Mouse (Mus musculus) MEL (cell line): ENCODE measurements around the gene Rps6kb2. TPM values are rescaled to one million over a fixed set of nuclear protein-coding genes. Genes with fewer than 3 reads are reported as not detected.

Experiments
- DNase-seq: peaks from one replicate; pipeline ENCODE4 v3.0.0; 2011; ENCODE audit warnings: low read depth, low spot score
- H3K27ac ChIP-seq: 2 replicates; pipeline ENCODE4 v1.5.1; 2012; ENCODE audit warnings: low read depth, mild to moderate bottlenecking, control low read depth, low read length, moderate library complexity; ENCODE audit not compliant: control insufficient read depth
- H3K27me3 ChIP-seq, 2 experiments: fragments of 150-350 bp in 1 of 2; sonication (generic) in 1 of 2; 2 replicates each; pipeline ENCODE4 v1.6.1; 2012; ENCODE audit warnings: low read length in 2 of 2, mild to moderate bottlenecking in 2 of 2, improper control_type of control experiment in 1 of 2, moderate library complexity in 1 of 2; ENCODE audit not compliant: insufficient read depth in 2 of 2, control insufficient read depth in 1 of 2
- H3K36me3 ChIP-seq, 2 experiments: 2 replicates each; pipeline ENCODE4 v1.6.1; 2012 to 2014; ENCODE audit warnings: low read length in 2 of 2, improper control_type of control experiment in 1 of 2, inconsistent platforms in 1 of 2, mild to moderate bottlenecking in 1 of 2; ENCODE audit not compliant: insufficient read depth in 2 of 2, control insufficient read depth in 1 of 2
- H3K4me1 ChIP-seq, 2 experiments: fragments of 150-350 bp in 1 of 2; sonication (generic) in 1 of 2; 2 replicates each; pipeline ENCODE4 v1.6.1; 2012; ENCODE audit warnings: low read length in 2 of 2, improper control_type of control experiment in 1 of 2, mild to moderate bottlenecking in 1 of 2; ENCODE audit not compliant: insufficient read depth in 2 of 2, control insufficient read depth in 1 of 2
- H3K4me3 ChIP-seq, 2 experiments: fragments of 150-350 bp in 1 of 2; sonication (generic) in 1 of 2; 2 replicates each; pipeline ENCODE4 v1.5.1; 2012; ENCODE audit warnings: low read depth in 2 of 2, low read length in 2 of 2, mild to moderate bottlenecking in 2 of 2, moderate library complexity in 2 of 2, control low read depth in 1 of 2, improper control_type of control experiment in 1 of 2; ENCODE audit not compliant: control insufficient read depth in 1 of 2, insufficient read depth in 1 of 2
- H3K79me2 ChIP-seq: 2 replicates; pipeline ENCODE4 v1.6.1; 2012; ENCODE audit warnings: mild to moderate bottlenecking, low read length, moderate library complexity; ENCODE audit not compliant: control insufficient read depth, poor library complexity, insufficient read depth
- H3K9ac ChIP-seq: 2 replicates; pipeline ENCODE4 v1.6.1; 2012; ENCODE audit warnings: low read depth, mild to moderate bottlenecking, control low read depth, low read length, moderate library complexity; ENCODE audit not compliant: control insufficient read depth, poor library complexity, severe bottlenecking
- H3K9me3 ChIP-seq: fragments of 150-350 bp; sonication (generic); replicated peaks from 2 replicates; pipeline ENCODE4 v1.6.1; 2012; ENCODE audit warnings: mild to moderate bottlenecking, low read length, improper control_type of control experiment, moderate library complexity; ENCODE audit not compliant: insufficient read depth
- BHLHE40 ChIP-seq: IDR thresholded peaks from 2 replicates; pipeline ENCODE4 v1.6.1; 2012; ENCODE audit warnings: low read depth, mild to moderate bottlenecking, inconsistent platforms, low read length, improper control_type of control experiment, borderline replicate concordance
- CHD1 ChIP-seq: IDR thresholded peaks from 2 replicates; pipeline ENCODE4 v1.6.1; 2012; ENCODE audit warnings: low read depth, mild to moderate bottlenecking, inconsistent platforms, low read length, improper control_type of control experiment
- CTCF ChIP-seq, 3 experiments: IDR thresholded peaks in 2 of 3; conservative IDR thresholded peaks in 1 of 3; 2 replicates each; pipeline ENCODE4 v1.5.1; 2011 to 2012; ENCODE audit warnings: low read length in 3 of 3, low read depth in 2 of 3, mild to moderate bottlenecking in 2 of 3, improper control_type of control experiment in 1 of 3, inconsistent platforms in 1 of 3, mixed read lengths in 1 of 3, moderate library complexity in 1 of 3; ENCODE audit not compliant: control insufficient read depth in 1 of 3, insufficient read depth in 1 of 3, poor library complexity in 1 of 3, severe bottlenecking in 1 of 3
- E2F4 ChIP-seq: IDR thresholded peaks from 2 replicates; pipeline ENCODE4 v1.6.1; 2011; ENCODE audit warnings: low read depth, low read length, improper control_type of control experiment, borderline replicate concordance
- EP300 ChIP-seq, 2 experiments: IDR thresholded peaks; 2 replicates each; pipeline ENCODE4 v1.6.1; 2011; ENCODE audit warnings: improper control_type of control experiment in 2 of 2, low read length in 2 of 2, low read depth in 1 of 2, mild to moderate bottlenecking in 1 of 2
- GABPA ChIP-seq: IDR thresholded peaks from 2 replicates; pipeline ENCODE4 v1.6.1; 2012; ENCODE audit warnings: low read depth, mild to moderate bottlenecking, inconsistent platforms, low read length, improper control_type of control experiment, moderate library complexity
- GATA1 ChIP-seq: IDR thresholded peaks from 2 replicates; pipeline ENCODE4 v1.6.1; 2011; ENCODE audit warnings: low read depth, low read length, improper control_type of control experiment
- HCFC1 ChIP-seq: IDR thresholded peaks from 2 replicates; pipeline ENCODE4 v1.6.1; 2012; ENCODE audit warnings: low read depth, mild to moderate bottlenecking, inconsistent platforms, low read length, improper control_type of control experiment, moderate library complexity
- KAT2A ChIP-seq: conservative IDR thresholded peaks from 2 replicates; pipeline ENCODE4 v1.6.1; 2012; ENCODE audit warnings: low read depth, low read length, improper control_type of control experiment, inconsistent platforms
- MAX ChIP-seq: IDR thresholded peaks from 2 replicates; pipeline ENCODE4 v1.6.1; 2011; ENCODE audit warnings: low read length, improper control_type of control experiment
- MAZ ChIP-seq: IDR thresholded peaks from 2 replicates; pipeline ENCODE4 v1.6.1; 2012; ENCODE audit warnings: low read depth, mild to moderate bottlenecking, inconsistent platforms, low read length, improper control_type of control experiment
- MEF2A ChIP-seq: IDR thresholded peaks from 2 replicates; pipeline ENCODE4 v1.6.1; 2014; ENCODE audit warnings: low read depth, mild to moderate bottlenecking, inconsistent platforms, low read length, improper control_type of control experiment; ENCODE audit not compliant: poor library complexity, insufficient replicate concordance, severe bottlenecking; ENCODE audit errors: extremely low read depth
- MXI1 ChIP-seq: IDR thresholded peaks from 2 replicates; pipeline ENCODE4 v1.6.1; 2011; ENCODE audit warnings: mild to moderate bottlenecking, low read depth, low read length, improper control_type of control experiment
- MYB ChIP-seq: IDR thresholded peaks from 2 replicates; pipeline ENCODE4 v1.6.1; 2011; ENCODE audit warnings: mild to moderate bottlenecking, low read depth, low read length, improper control_type of control experiment
- NELFE ChIP-seq: IDR thresholded peaks from 2 replicates; pipeline ENCODE4 v1.6.1; 2011; ENCODE audit warnings: low read depth, low read length, improper control_type of control experiment
- NRF1 ChIP-seq: IDR thresholded peaks from 2 replicates; pipeline ENCODE4 v1.6.1; 2014; ENCODE audit warnings: low read depth, mild to moderate bottlenecking, inconsistent platforms, low read length, improper control_type of control experiment, moderate library complexity; ENCODE audit not compliant: poor library complexity, insufficient read depth, severe bottlenecking
- POLR2A ChIP-seq, 2 experiments: IDR thresholded peaks; 2 replicates each; pipeline ENCODE4 v1.6.1; 2011 to 2012; ENCODE audit warnings: low read length in 2 of 2, mild to moderate bottlenecking in 2 of 2, control low read depth in 1 of 2, improper control_type of control experiment in 1 of 2, low read depth in 1 of 2, moderate library complexity in 1 of 2; ENCODE audit not compliant: control insufficient read depth in 1 of 2, insufficient read depth in 1 of 2, poor library complexity in 1 of 2
- POLR2AphosphoS2 ChIP-seq: IDR thresholded peaks from 2 replicates; pipeline ENCODE4 v1.6.1; 2011; ENCODE audit warnings: low read length, improper control_type of control experiment
- POLR2AphosphoS5 ChIP-seq: IDR thresholded peaks from 2 replicates; pipeline ENCODE4 v1.6.1; 2012; ENCODE audit warnings: low read depth, borderline replicate concordance, mild to moderate bottlenecking, inconsistent platforms, low read length, moderate library complexity, mixed read lengths
- RAD21 ChIP-seq: IDR thresholded peaks from 2 replicates; pipeline ENCODE4 v1.6.1; 2011; ENCODE audit warnings: mild to moderate bottlenecking, low read depth, low read length, improper control_type of control experiment
- TAL1 ChIP-seq: IDR thresholded peaks from 2 replicates; pipeline ENCODE4 v1.6.1; 2012; ENCODE audit warnings: mild to moderate bottlenecking, inconsistent platforms, low read length, moderate library complexity, mixed read lengths
- TBP ChIP-seq: IDR thresholded peaks from 2 replicates; pipeline ENCODE4 v1.8.0; 2011; ENCODE audit warnings: low read depth, low read length, improper control_type of control experiment
- TCF12 ChIP-seq: IDR thresholded peaks from 2 replicates; pipeline ENCODE4 v1.6.1; 2014; ENCODE audit warnings: low read depth, mild to moderate bottlenecking, inconsistent platforms, low read length, improper control_type of control experiment, moderate library complexity
- UBTF ChIP-seq: IDR thresholded peaks from 2 replicates; pipeline ENCODE4 v1.6.1; 2012; ENCODE audit warnings: low read depth, mild to moderate bottlenecking, inconsistent platforms, low read length, improper control_type of control experiment, moderate library complexity, borderline replicate concordance; ENCODE audit not compliant: insufficient read depth
- USF1 ChIP-seq: IDR thresholded peaks from 2 replicates; pipeline ENCODE4 v1.6.1; 2014; ENCODE audit warnings: low read depth, mild to moderate bottlenecking, inconsistent platforms, low read length, improper control_type of control experiment, moderate library complexity
- USF2 ChIP-seq, 2 experiments: IDR thresholded peaks; 2 replicates each; pipeline ENCODE4 v1.6.1; 2011 to 2012; ENCODE audit warnings: improper control_type of control experiment in 2 of 2, low read length in 2 of 2, borderline replicate concordance in 1 of 2, inconsistent platforms in 1 of 2, low read depth in 1 of 2, mild to moderate bottlenecking in 1 of 2; ENCODE audit not compliant: insufficient read depth in 1 of 2
- ZKSCAN1 ChIP-seq: IDR thresholded peaks from 2 replicates; pipeline ENCODE4 v1.6.1; 2012; ENCODE audit warnings: low read depth, mild to moderate bottlenecking, inconsistent platforms, low read length, improper control_type of control experiment, moderate library complexity
- ZMIZ1 ChIP-seq: IDR thresholded peaks from 2 replicates; pipeline ENCODE4 v1.6.1; 2012; ENCODE audit warnings: low read depth, mild to moderate bottlenecking, inconsistent platforms, low read length, improper control_type of control experiment, moderate library complexity
- ZNF384 ChIP-seq: IDR thresholded peaks from 2 replicates; pipeline ENCODE4 v1.6.1; 2012; ENCODE audit warnings: low read depth, mild to moderate bottlenecking, inconsistent platforms, low read length, improper control_type of control experiment
- polyA plus RNA-seq, 2 experiments: library from polyadenylated mRNA; stranded (reverse) in 1 of 2; unstranded in 1 of 2; fragments of >175 nt in 1 of 2; fragments of >200 nt in 1 of 2; gene quantifications; 2 replicates each; pipeline versions ENCODE4 v1.2.1 to v1.2.4; 2012; ENCODE audit warnings: low replicate concordance in 2 of 2, low read depth in 1 of 2; ENCODE audit not compliant: insufficient read length in 2 of 2, insufficient read depth in 1 of 2, missing spikeins in 1 of 2
- total RNA-seq: library from RNA; depleted of rRNA; stranded (reverse); fragments of 300-350 nt; gene quantifications from 2 replicates; pipeline ENCODE4 v1.2.3, GENCODE M21; 2012

The Rps6kb2 gene
- total and polyA plus RNA-seq, 3 experiments = 8.7 to 19.8 TPM; not detected in 1

GRCm38 (mm10) chr19:4202149-4202548, 39.0 kb upstream of the Rps6kb2 start:
- Histone ChIP-seq H3K4me3 (peak overlapping the region; percentile 55 to 82), H3K27me3 (no peaks in the 10 kb centered on the region), H3K9me3 (no peaks in the 10 kb centered on the region), H3K9ac (peak overlapping the region; percentile 70)
- TF ChIP-seq TCF12 (no peak), ZKSCAN1 (no peak), POLR2AphosphoS2 (no peak), POLR2A (IDR thresholded peaks at IDR 0.05; ENCODE audit: control insufficient read depth in 1 of 2, insufficient read depth in 1 of 2, low read depth in 1 of 2, low read length in 2 of 2, poor library complexity in 1 of 2) (0 out of 4 replicates have a peak, but pooled peaks of 1 of the 2 experiments have one; percentile 5), MXI1 (no peak), CTCF (IDR thresholded peaks at IDR 0.05 in 2 of 3, conservative IDR thresholded peaks at IDR 0.05 in 1 of 3; ENCODE audit: control insufficient read depth in 1 of 3, insufficient read depth in 1 of 3, low read depth in 2 of 3, low read length in 3 of 3, poor library complexity in 1 of 3, severe bottlenecking in 1 of 3) (no peak), E2F4 (no peak), MAX (no peak)
- TF ChIP-seq, all 39 proteins: peak for 1
- DNase-seq = no peak
- Histone ChIP-seq H3K79me2 (peaks cover 16% of the 10 kb centered on the region), H3K4me1 (peaks cover 6 to 34% of the 10 kb centered on the region in 2 experiments), H3K36me3 (peaks cover 0 to 22% of the 10 kb centered on the region in 2 experiments; a peak in 2 of 4 replicates), H3K27ac (peak overlapping the region; percentile 32; the same call in 1 of the 2 replicates)

GRCm38 (mm10) chr19:4201291-4201909, 38.2 kb upstream of the Rps6kb2 start, which contains the start of gene Rad9a:
Gene Rad9a, minus strand, starts transcription at chr19:4201662.
- Histone ChIP-seq H3K9me3 (no peaks in the 10 kb centered on the region), H3K79me2 (peaks cover 16% of the 10 kb centered on the region), H3K4me1 (peaks cover 6 to 34% of the 10 kb centered on the region in 2 experiments), H3K9ac (peak within 1 kb of the TSS; percentile 86), H3K27ac (peak within 1 kb of the TSS; percentile 90), H3K36me3 (peaks cover 0 to 23% of the 10 kb centered on the region in 2 experiments; a peak in 3 of 4 replicates), H3K27me3 (no peaks in the 10 kb centered on the region), H3K4me3 (peak within 1 kb of the TSS; percentile 72 to 82)
- peak; percentile 99 for DNase-seq
- TF ChIP-seq MYB = peak; percentile 58; the same call in 1 of the 2 replicates
- TF ChIP-seq NRF1 = peak; percentile 37; the same call in 1 of the 2 replicates
- TF ChIP-seq ZMIZ1 = peak; percentile 82; the same call in 1 of the 2 replicates
- no peak for TF ChIP-seq RAD21
- TF ChIP-seq TAL1 = no peak
- no peak for TF ChIP-seq CTCF (IDR thresholded peaks at IDR 0.05 in 2 of 3, conservative IDR thresholded peaks at IDR 0.05 in 1 of 3; ENCODE audit: control insufficient read depth in 1 of 3, insufficient read depth in 1 of 3, low read depth in 2 of 3, low read length in 3 of 3, poor library complexity in 1 of 3, severe bottlenecking in 1 of 3)
- TF ChIP-seq BHLHE40 = peak; percentile 97
- no peak for TF ChIP-seq EP300 (IDR thresholded peaks at IDR 0.05; ENCODE audit: low read depth in 1 of 2, low read length in 2 of 2)
- 0 out of 2 replicates have a peak, but pooled peaks have one; percentile 61 for TF ChIP-seq POLR2AphosphoS5
- peak; percentile 89 for TF ChIP-seq MXI1
- peak; percentile 98 for TF ChIP-seq USF1
- TF ChIP-seq USF2 (IDR thresholded peaks at IDR 0.05; ENCODE audit: borderline replicate concordance in 1 of 2, insufficient read depth in 1 of 2, low read depth in 1 of 2, low read length in 2 of 2) = peak; percentile 99
- no peak for TF ChIP-seq ZNF384
- TF ChIP-seq NELFE = peak; percentile 86
- no peak for TF ChIP-seq CHD1
- no peak for TF ChIP-seq MEF2A
- TF ChIP-seq KAT2A = peak; percentile 50; the same call in 1 of the 2 replicates
- peak; percentile 79 for TF ChIP-seq HCFC1
- no peak for TF ChIP-seq GABPA
- peak; percentile 69; the same call in 1 of the 2 replicates for TF ChIP-seq MAZ
- TF ChIP-seq UBTF = no peak
- no peak for TF ChIP-seq GATA1
- TF ChIP-seq TBP = peak; percentile 93
